14 mouse cellular contexts compared by ENCODE assay signal in genomic region chr12:29343147-29343852, GRCm38 (mm10).
DNase-seq lines count a peak whose midpoint lies in the region; ATAC-seq and TF ChIP-seq lines count a peak whose summit lies in the region.
"Had no signal": no experiment of that assay in that cellular context is flagged by ENCODE, and none has a peak within 500 bp of the region (broad histone marks: within the 10 kb centered on the region; RNA-seq: fewer than 3 reads in every experiment).

No protein-coding gene starts in this region.

- no peak overlapping the region for H3K4me2 ChIP-seq in forebrain, embryonic 13.5 days
- H3K4me2 ChIP-seq in hindbrain, embryonic 16.5 days (ENCODE audit: low read length) = no peak overlapping the region
- H3K4me2 ChIP-seq: limb, embryonic 15.5 days; lung, embryonic 15.5 days had no signal

- no peaks in the 10 kb centered on the region for H3K36me3 ChIP-seq in forebrain, embryonic 13.5 days (ENCODE audit: poor library complexity, severe bottlenecking)
- no peaks in the 10 kb centered on the region for H3K36me3 ChIP-seq in forebrain, embryonic 10.5 days (replicated peaks)
- H3K36me3 ChIP-seq in hindbrain, embryonic 16.5 days (ENCODE audit: control insufficient read depth, insufficient read depth, low read length) = no peaks in the 10 kb centered on the region
- H3K36me3 ChIP-seq: limb, embryonic 15.5 days; lung, embryonic 15.5 days had no signal

- TF ChIP-seq POLR2A in olfactory bulb, adult 2 months (IDR thresholded peaks at IDR 0.05; ENCODE audit: insufficient read depth, low read depth, low read length) = no peak

- peaks cover 13% of the 10 kb centered on the region for H3K4me1 ChIP-seq in forebrain, embryonic 13.5 days
- peaks cover 3% of the 10 kb centered on the region; the same call in 1 of the 2 replicates for H3K4me1 ChIP-seq in forebrain, embryonic 10.5 days
- peaks cover 2% of the 10 kb centered on the region; the same call in 1 of the 2 replicates for H3K4me1 ChIP-seq in hindbrain, embryonic 16.5 days (ENCODE audit: control insufficient read depth, insufficient read depth, low read depth, low read length)
- peaks cover 9% of the 10 kb centered on the region for H3K4me1 ChIP-seq in olfactory bulb, adult 2 months (ENCODE audit: control insufficient read depth, insufficient read depth, low read length)
- H3K4me1 ChIP-seq: lung, embryonic 15.5 days; megakaryocyte, embryonic 14.5 days had no signal

- no peak overlapping the region for H3K4me3 ChIP-seq in forebrain, embryonic 13.5 days
- H3K4me3 ChIP-seq in forebrain, embryonic 10.5 days = no peak overlapping the region
- H3K4me3 ChIP-seq in left cerebral cortex, adult 2 months = no peak overlapping the region
- H3K4me3 ChIP-seq in hindbrain, embryonic 16.5 days (ENCODE audit: low read length) = no peak overlapping the region
- no peak overlapping the region for H3K4me3 ChIP-seq in olfactory bulb, adult 2 months (ENCODE audit: insufficient read depth, low read depth, low read length)
- H3K4me3 ChIP-seq: limb, embryonic 15.5 days; lung, embryonic 15.5 days; megakaryocyte, embryonic 14.5 days had no signal

- no peak overlapping the region for H3K9ac ChIP-seq in forebrain, embryonic 13.5 days
- no peak overlapping the region for H3K9ac ChIP-seq in hindbrain, embryonic 16.5 days (ENCODE audit: low read depth, low read length)
- H3K9ac ChIP-seq: limb, embryonic 15.5 days; lung, embryonic 15.5 days had no signal

- no peaks in the 10 kb centered on the region for H3K9me3 ChIP-seq in forebrain, embryonic 13.5 days (replicated peaks)
- H3K9me3 ChIP-seq in forebrain, embryonic 10.5 days = no peaks in the 10 kb centered on the region
- no peaks in the 10 kb centered on the region for H3K9me3 ChIP-seq in hindbrain, embryonic 16.5 days (ENCODE audit: control insufficient read depth, low read length)
- H3K9me3 ChIP-seq: limb, embryonic 15.5 days; lung, embryonic 15.5 days; megakaryocyte, embryonic 14.5 days had no signal

- no peaks in the 10 kb centered on the region for H3K27me3 ChIP-seq in forebrain, embryonic 13.5 days
- H3K27me3 ChIP-seq in forebrain, embryonic 10.5 days (ENCODE audit: poor library complexity, severe bottlenecking) = no peaks in the 10 kb centered on the region
- no peaks in the 10 kb centered on the region for H3K27me3 ChIP-seq in hindbrain, embryonic 16.5 days (replicated peaks; ENCODE audit: control insufficient read depth, insufficient read depth, low read length)
- H3K27me3 ChIP-seq: limb, embryonic 15.5 days; lung, embryonic 15.5 days; megakaryocyte, embryonic 14.5 days had no signal

- peak overlapping the region; percentile 20 for H3K27ac ChIP-seq in forebrain, embryonic 13.5 days
- H3K27ac ChIP-seq in forebrain, embryonic 10.5 days = no peak overlapping the region
- H3K27ac ChIP-seq in left cerebral cortex, adult 2 months = no peak overlapping the region
- H3K27ac ChIP-seq in hindbrain, embryonic 16.5 days (ENCODE audit: low read depth, low read length) = peak overlapping the region; percentile 18; the same call in 1 of the 2 replicates
- H3K27ac ChIP-seq in olfactory bulb, adult 2 months (ENCODE audit: insufficient read depth, low read depth, low read length) = 0 out of 2 replicates have a peak overlapping the region, but pooled peaks have one; percentile 27
- H3K27ac ChIP-seq: limb, embryonic 15.5 days; lung, embryonic 15.5 days had no signal

- TF ChIP-seq CTCF in left cerebral cortex, adult 2 months (IDR thresholded peaks at IDR 0.05) = no peak; the same call in 1 of the 2 replicates
- no peak for TF ChIP-seq CTCF in olfactory bulb, adult 2 months (IDR thresholded peaks at IDR 0.05; ENCODE audit: insufficient read depth, low read depth, low read length)

- intact Hi-C loops in left cerebral cortex, postnatal 25 days (cut with DNase I) = no loop called here
- intact Hi-C loops in left cerebral cortex, adult 2 months (cut with DNase I) = loop anchor here (5.0 kb wide), 1 partner anchor 201 kb away; no protein-coding TSS in a partner anchor

- WGBS in forebrain, embryonic 13.5 days = 55% methylated on average over 12 of the region's 12 CpGs
- WGBS in forebrain, embryonic 10.5 days = 86% methylated on average over 12 of the region's 12 CpGs
- WGBS in hindbrain, embryonic 16.5 days = 47% methylated on average over 12 of the region's 12 CpGs
- 26% methylated on average over 12 of the region's 12 CpGs for WGBS in olfactory bulb, adult 2 months

- peak; percentile 63 for ATAC-seq in forebrain, embryonic 13.5 days
- no peak; the same call in 1 of the 2 replicates for ATAC-seq in hindbrain, embryonic 16.5 days

- DNase-seq in forebrain, embryonic 10.5 days (ENCODE audit: extremely low spot score, low spot score) = no peak
- DNase-seq in left cerebral cortex, postnatal 25 days (ENCODE audit: low spot score in 2 of 2) = peak; percentile 29 to 61
- no peak for DNase-seq in left cerebral cortex, adult 2 months (ENCODE audit: extremely low spot score in 1 of 2, low spot score in 2 of 2)
- DNase-seq in kidney, postnatal 14 days = no peak
- DNase-seq in cerebellum, adult 9-10 months = no peak
- DNase-seq: adrenal gland, postnatal 10 days; kidney, postnatal 25 days; layer of hippocampus, postnatal 36 days had no signal

Comparison
In these comparisons a context has a peak if more than half of its experiments do, and no peak if none do; other contexts are left out.
1. H3K27ac ChIP-seq: peak in forebrain, embryonic 13.5 days (single experiment), hindbrain, embryonic 16.5 days (single experiment) and olfactory bulb, adult 2 months (single experiment); none in forebrain, embryonic 10.5 days (single experiment) and left cerebral cortex, adult 2 months (single experiment).
2. DNase-seq: peak in left cerebral cortex, postnatal 25 days (2 of 2); none in forebrain, embryonic 10.5 days (single experiment), left cerebral cortex, adult 2 months (0 of 2), kidney, postnatal 14 days (single experiment) and cerebellum, adult 9-10 months (single experiment).